Mouse (Mus musculus) forebrain, postnatal 0 days (tissue): ENCODE data around the gene Tbc1d15. TPM values are rescaled to one million over a fixed set of nuclear protein-coding genes. Genes with fewer than 3 reads are reported as not detected.
A peak's percentile ranks its signal among the peaks of the same experiment; 100 is the strongest.
"Not testable (repeated sequence)": the region's sequence is repeated elsewhere in the genome, so short reads cannot be mapped to it uniquely, and the experiment has no call there.

ENCODE experiments used
- ATAC-seq: fragments of 200-750 bp; cut with Nextera tagmentation; 2 replicates; pipeline ENCODE4 v1.8.0; 2017; ENCODE audit warnings: mild to moderate bottlenecking, moderate library complexity
- DNase-seq: peaks from one replicate; pipeline ENCODE4 v3.0.0-alpha.2; 2015
- H3K27ac ChIP-seq: fragments of 300-500 bp; sonication (generic); 2 replicates; pipeline ENCODE4 v1.5.1; 2014; ENCODE audit warnings: low read depth, mild to moderate bottlenecking, antibody characterized with exemption, low read length, moderate library complexity, mixed read lengths
- H3K27me3 ChIP-seq: fragments of 300-500 bp; sonication (generic); 2 replicates; pipeline ENCODE4 v1.6.1; 2014; ENCODE audit warnings: mild to moderate bottlenecking, low read length, mixed read lengths; ENCODE audit not compliant: insufficient read depth
- H3K36me3 ChIP-seq: fragments of 300-500 bp; sonication (generic); 2 replicates; pipeline ENCODE4 v1.6.1; 2014; ENCODE audit warnings: mild to moderate bottlenecking, moderate library complexity; ENCODE audit not compliant: insufficient read depth
- H3K4me1 ChIP-seq: fragments of 300-500 bp; sonication (generic); 2 replicates; pipeline ENCODE4 v1.6.1; 2014; ENCODE audit warnings: antibody characterized with exemption; ENCODE audit not compliant: insufficient read depth
- H3K4me2 ChIP-seq: fragments of 300-500 bp; sonication (generic); 2 replicates; pipeline ENCODE4 v1.6.1; 2014; ENCODE audit warnings: low read depth, mild to moderate bottlenecking, moderate library complexity
- H3K4me3 ChIP-seq: fragments of 300-500 bp; sonication (generic); 2 replicates; pipeline ENCODE4 v1.5.1; 2014; ENCODE audit warnings: low read depth, low read length, mixed read lengths
- H3K9ac ChIP-seq: fragments of 300-500 bp; sonication (generic); 2 replicates; pipeline ENCODE4 v1.6.1; 2014; ENCODE audit warnings: mild to moderate bottlenecking
- H3K9me3 ChIP-seq: fragments of 300-500 bp; sonication (generic); 2 replicates; pipeline ENCODE4 v1.6.1; 2016; ENCODE audit warnings: low read length
- CTCF ChIP-seq: sonication (generic); IDR thresholded peaks from 2 replicates; pipeline ENCODE4 v1.5.1; 2016; ENCODE audit warnings: antibody characterized with exemption, control low read depth, low read depth
- WGBS: fragments of 180-500 bp; shearing (Covaris S2); extraction: QIAGEN DNeasy Blood & Tissue Kit; methylation state at CpG from one replicate; pipeline ENCODE4 v1.1.7; 2014; 5-methylcytosine and 5-hydroxymethylcytosine counted together
- polyA plus RNA-seq: library from polyadenylated mRNA; unstranded; fragments of >200 nt; fragmentation: Nextera tagmentation; extraction: Ambion mirVana; gene quantifications from 2 replicates; pipeline ENCODE4 v1.2.1, GENCODE M21; 2015
- total RNA-seq: library from RNA; depleted of rRNA; stranded (reverse); fragments of >200 nt; gene quantifications from 2 replicates; pipeline ENCODE4 v1.2.3, GENCODE M21; 2014

Tbc1d15 gene
- total and polyA plus RNA-seq, 2 experiments from 2014 or later, result 10.3 to 31.3 TPM

GRCm38 (mm10) chr10:115187390-115187789 lies 63.9 kb downstream of the Tbc1d15 start:
- Histone ChIP-seq H3K9me3 (no peaks in the 10 kb centered on the region), H3K36me3 (no peaks in the 10 kb centered on the region), H3K4me2 (no peak overlapping the region), H3K27ac (no peak overlapping the region), H3K9ac (no peak overlapping the region), H3K27me3 (peaks cover 4% of the 10 kb centered on the region; the same call in 1 of the 2 replicates), H3K4me3 (no peak overlapping the region), H3K4me1 (no peaks in the 10 kb centered on the region)
- WGBS, result 59% methylated on average over 1 of the region's 1 CpGs
- ATAC-seq (peak; percentile 63), DNase-seq (peak; percentile 32)
- no peak for TF ChIP-seq CTCF

- Histone ChIP-seq H3K4me3 (no peak within 1 kb of the TSS), H3K27me3 (peaks cover 4% of the 10 kb centered on the region; the same call in 1 of the 2 replicates), H3K4me2 (no peak within 1 kb of the TSS), H3K36me3 (no peaks in the 10 kb centered on the region), H3K9me3 (no peaks in the 10 kb centered on the region), H3K27ac (no peak within 1 kb of the TSS), H3K4me1 (no peaks in the 10 kb centered on the region), H3K9ac (no peak within 1 kb of the TSS)
- 5% methylated on average over 9 of the region's 9 CpGs for WGBS
- TF ChIP-seq CTCF, result peak; percentile 74
- peak; percentile 71 for DNase-seq
- peak; percentile 87 for ATAC-seq
These were observed 66.6 kb downstream of the Tbc1d15 start, which contains the start of gene Tph2 for GRCm38 (mm10) chr10:115184697-115185096. Gene Tph2 (minus strand): TSS chr10:115185022.

GRCm38 (mm10) chr10:115181034-115181433 lies 70.2 kb downstream of the Tbc1d15 start:
- Histone ChIP-seq H3K4me3 (no peak overlapping the region), H3K9me3 (no peaks in the 10 kb centered on the region), H3K9ac (no peak overlapping the region), H3K27ac (no peak overlapping the region), H3K27me3 (no peaks in the 10 kb centered on the region), H3K4me1 (no peaks in the 10 kb centered on the region), H3K36me3 (no peaks in the 10 kb centered on the region), H3K4me2 (no peak overlapping the region)
- no peak for DNase-seq
- ATAC-seq, result no peak
- no peak for TF ChIP-seq CTCF
- WGBS, result 68% methylated on average over 3 of the region's 3 CpGs

GRCm38 (mm10) chr10:115178019-115178418 lies 73.2 kb downstream of the Tbc1d15 start:
- not testable (repeated sequence) for H3K9me3 ChIP-seq, ATAC-seq, H3K4me2 ChIP-seq, H3K27me3 ChIP-seq, H3K36me3 ChIP-seq, H3K9ac ChIP-seq, DNase-seq, H3K4me1 ChIP-seq, H3K27ac ChIP-seq, H3K4me3 ChIP-seq
- WGBS, result 80% methylated on average over 6 of the region's 6 CpGs

GRCm38 (mm10) chr10:115175591-115175991 lies 75.7 kb downstream of the Tbc1d15 start:
- ATAC-seq (peak; percentile 59), DNase-seq (peak; percentile 63)
- Histone ChIP-seq H3K36me3 (no peaks in the 10 kb centered on the region), H3K27ac (no peak overlapping the region), H3K9ac (no peak overlapping the region), H3K4me1 (peaks cover 13% of the 10 kb centered on the region; the same call in 1 of the 2 replicates), H3K9me3 (no peaks in the 10 kb centered on the region), H3K27me3 (no peaks in the 10 kb centered on the region), H3K4me2 (peak overlapping the region; percentile 34), H3K4me3 (no peak overlapping the region)
- no peak for TF ChIP-seq CTCF
- 33% methylated on average over 12 of the region's 12 CpGs for WGBS

GRCm38 (mm10) chr10:115173336-115173735 lies 77.9 kb downstream of the Tbc1d15 start:
- no peak for TF ChIP-seq CTCF
- Histone ChIP-seq H3K9me3 (no peaks in the 10 kb centered on the region), H3K9ac (no peak overlapping the region), H3K27ac (no peak overlapping the region), H3K4me3 (no peak overlapping the region), H3K4me1 (peaks cover 13% of the 10 kb centered on the region; the same call in 1 of the 2 replicates), H3K36me3 (no peaks in the 10 kb centered on the region), H3K27me3 (no peaks in the 10 kb centered on the region), H3K4me2 (no peak overlapping the region)
- ATAC-seq (no peak), DNase-seq (no peak)
- 67% methylated on average over 10 of the region's 10 CpGs for WGBS

- Histone ChIP-seq H3K4me2 (no peak overlapping the region), H3K27ac (no peak overlapping the region), H3K9ac (no peak overlapping the region), H3K9me3 (no peaks in the 10 kb centered on the region), H3K36me3 (no peaks in the 10 kb centered on the region), H3K4me1 (peaks cover 13% of the 10 kb centered on the region; the same call in 1 of the 2 replicates), H3K4me3 (no peak overlapping the region), H3K27me3 (no peaks in the 10 kb centered on the region)
- TF ChIP-seq CTCF, result no peak; the same call in 1 of the 2 replicates
- peak; percentile 78 for DNase-seq
- 27% methylated on average over 8 of the region's 8 CpGs for WGBS
- ATAC-seq, result peak; percentile 93
These were observed 79.9 kb downstream of the Tbc1d15 start for GRCm38 (mm10) chr10:115171351-115171818.
